Mouse (Mus musculus) regulatory T cell (primary cell): ENCODE measurements around the gene Osbpl10.

Experiments
- in situ Hi-C: fragments of 300-600 bp; cut with MboI, MseI; formaldehyde crosslinking; loops from one replicate; pipeline ENCODE4 v1.15.1; 2025; ENCODE audit warnings: high pct_unique_total_duplicates

The Osbpl10 gene

DNA sequence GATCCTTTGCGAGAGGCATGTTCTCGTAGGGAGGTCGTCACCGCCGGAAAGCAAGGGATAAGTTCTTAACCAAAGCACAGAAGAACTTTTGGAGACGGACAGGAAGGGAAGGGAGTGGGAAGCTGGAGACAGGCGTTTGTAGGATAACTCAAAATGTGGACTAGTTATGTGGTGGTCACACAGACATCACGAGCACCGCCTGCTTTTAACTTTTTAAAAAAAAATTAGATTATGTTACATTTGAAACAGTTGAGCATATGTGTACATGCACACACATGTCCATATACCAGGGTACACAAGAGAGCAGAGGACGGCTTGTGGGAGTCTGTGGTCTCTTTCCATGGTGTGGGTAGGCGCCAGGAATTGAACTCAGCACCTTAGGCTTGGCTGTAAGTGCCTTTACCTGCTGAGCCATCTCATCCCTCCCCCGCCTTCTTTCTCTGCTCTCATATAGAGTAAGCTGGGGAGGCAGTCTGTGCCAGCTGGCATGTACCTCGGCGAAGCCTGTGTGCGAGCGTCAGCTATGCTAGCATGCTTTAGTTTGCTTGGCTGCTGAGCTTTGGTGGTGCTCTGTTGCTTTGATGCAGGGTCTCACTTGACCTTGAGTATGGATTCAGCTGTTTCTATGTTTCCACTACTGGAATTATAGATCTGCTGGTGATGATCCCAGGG lies 4.5 kb downstream of the Osbpl10 start, which contains the start of gene Rps27rt:
Gene Rps27rt, minus strand, starts transcription at position 51 of the 672 bp plus-strand sequence.
- in situ Hi-C loops: no loop called here

DNA sequence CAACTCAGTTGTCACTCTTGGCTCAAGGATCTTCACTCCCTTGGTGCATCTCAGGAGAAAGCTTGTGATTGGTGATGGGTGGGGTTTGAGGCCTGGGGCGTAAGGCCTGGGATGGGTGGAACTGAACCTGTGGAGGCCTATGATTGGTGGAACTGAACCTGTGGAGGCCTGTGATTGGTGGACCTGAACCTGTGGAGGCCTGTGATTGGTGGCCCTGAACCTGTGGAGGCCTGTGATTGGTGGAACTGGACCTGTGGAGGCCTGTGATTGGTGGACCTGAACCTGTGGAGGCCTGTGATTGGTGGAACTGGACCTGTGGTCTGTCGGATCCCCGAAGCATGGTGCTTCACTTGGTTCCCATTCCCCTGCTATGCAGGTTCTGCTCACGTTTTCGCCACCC lies 7.4 kb downstream of the Osbpl10 start:
- in situ Hi-C loops: no loop called here

DNA sequence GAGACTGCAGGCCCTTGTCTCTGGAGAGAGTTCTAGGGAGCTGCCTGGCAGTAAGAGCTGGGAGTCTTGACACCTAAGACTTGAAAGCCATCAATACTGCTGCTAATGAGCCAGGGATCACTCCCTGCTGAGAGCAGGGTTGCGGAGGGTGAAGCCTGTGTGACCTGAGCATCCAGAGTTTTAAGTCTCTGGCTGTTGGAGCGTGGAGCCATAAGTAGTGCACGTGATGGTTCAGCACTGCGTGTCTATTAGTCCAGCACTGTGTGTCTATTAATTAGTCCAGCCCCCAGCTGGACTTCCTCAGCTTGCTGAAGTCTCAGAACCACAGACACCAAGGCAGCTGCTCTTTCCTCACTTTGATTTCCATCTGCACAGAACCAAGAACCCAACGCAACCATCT lies 8.0 kb downstream of the Osbpl10 start:
- in situ Hi-C loops: no loop called here

GRCm38 (mm10) chr9:114988029-114988428 lies 9.7 kb downstream of the Osbpl10 start:
- in situ Hi-C loops: no loop called here

- in situ Hi-C loops: no loop called here
Observed at GRCm38 (mm10) chr9:114988610-114989327, 10.4 kb downstream of the Osbpl10 start.

- in situ Hi-C loops: no loop called here
Observed at GRCm38 (mm10) chr9:114990421-114990820, 12.1 kb downstream of the Osbpl10 start.

GRCm38 (mm10) chr9:114992528-114992927 lies 14.2 kb downstream of the Osbpl10 start:
- in situ Hi-C loops: no loop called here

- in situ Hi-C loops: no loop called here
Observed at GRCm38 (mm10) chr9:114995250-114995649, 16.9 kb downstream of the Osbpl10 start.

GRCm38 (mm10) chr9:114995716-114996115 lies 17.3 kb downstream of the Osbpl10 start:
- in situ Hi-C loops: no loop called here

DNA sequence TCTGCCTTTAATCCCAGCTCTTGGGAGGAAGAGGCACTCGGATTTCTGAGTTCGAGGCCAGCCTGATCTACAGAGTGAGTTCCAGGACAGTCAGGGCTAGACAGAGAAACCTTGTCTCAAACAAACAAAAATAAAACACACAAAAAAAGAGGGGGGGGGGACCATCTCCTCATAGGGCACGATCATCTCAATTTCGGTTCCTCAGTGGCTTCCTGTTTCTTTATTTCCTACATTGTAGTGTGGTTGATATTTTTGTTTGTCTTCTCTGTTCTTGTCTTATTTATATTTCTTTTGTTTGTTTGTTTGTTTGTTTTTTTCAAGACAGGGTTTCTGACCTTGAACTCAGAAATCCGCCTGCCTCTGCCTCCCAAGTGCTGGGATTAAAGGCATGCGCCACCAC lies 18.1 kb downstream of the Osbpl10 start:
- in situ Hi-C loops: no loop called here

DNA sequence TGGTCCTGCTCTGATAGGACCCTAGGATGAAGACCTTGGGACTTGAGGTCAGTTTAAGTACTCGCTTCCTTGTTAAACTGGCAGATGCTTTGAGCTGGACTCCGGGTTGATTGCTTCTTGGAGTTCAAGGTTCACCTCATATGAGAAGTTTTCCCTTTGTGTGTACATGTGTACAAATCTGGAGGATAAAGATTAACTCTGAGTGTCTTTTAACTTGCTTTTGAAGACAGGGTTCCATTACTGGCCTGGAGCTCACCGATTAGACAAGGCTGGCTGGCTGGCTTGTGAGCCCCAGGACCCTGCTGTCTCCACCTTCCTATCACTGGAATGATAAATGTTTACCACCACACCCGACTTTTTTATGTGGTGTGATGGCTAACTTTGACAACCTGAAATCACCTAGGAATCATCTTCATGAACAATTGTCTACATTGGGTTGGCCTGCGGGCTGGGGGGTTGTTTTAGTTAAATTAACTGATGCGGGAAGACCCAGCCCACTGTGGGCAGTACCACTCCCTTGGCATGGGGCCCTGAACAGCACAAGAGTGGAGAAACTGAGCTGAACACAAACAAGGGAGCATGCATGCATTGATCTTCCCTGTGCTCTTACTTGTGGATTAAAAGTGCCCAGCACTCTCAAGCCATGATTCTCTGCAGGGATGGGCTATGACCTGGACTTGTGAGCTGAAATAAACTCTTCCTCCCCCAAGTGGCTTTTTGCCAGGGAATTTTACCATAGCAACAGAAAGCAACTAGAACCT lies 20.8 kb downstream of the Osbpl10 start:
- in situ Hi-C loops: no loop called here

DNA sequence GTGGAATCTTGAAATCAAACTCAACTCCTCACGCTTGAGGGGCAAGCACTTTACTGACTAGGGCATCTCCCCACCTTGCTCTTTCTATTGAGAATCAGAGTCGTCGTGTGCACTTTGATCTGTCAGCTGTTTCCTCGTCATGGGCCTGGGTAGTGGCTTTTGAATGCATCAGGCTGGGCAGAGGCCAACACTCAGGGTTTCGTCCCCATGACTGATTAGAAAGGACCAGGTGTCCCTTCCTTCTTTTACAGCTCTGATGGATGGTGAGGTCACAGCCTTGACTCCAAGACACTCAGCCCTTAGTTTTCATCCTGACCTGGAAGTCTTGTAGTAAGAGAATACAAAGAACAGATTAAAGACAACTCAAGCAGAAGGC lies 21.4 kb downstream of the Osbpl10 start:
- in situ Hi-C loops: loop anchor here (10.0 kb wide), 1 partner anchor 755 kb away; no protein-coding TSS in a partner anchor

DNA sequence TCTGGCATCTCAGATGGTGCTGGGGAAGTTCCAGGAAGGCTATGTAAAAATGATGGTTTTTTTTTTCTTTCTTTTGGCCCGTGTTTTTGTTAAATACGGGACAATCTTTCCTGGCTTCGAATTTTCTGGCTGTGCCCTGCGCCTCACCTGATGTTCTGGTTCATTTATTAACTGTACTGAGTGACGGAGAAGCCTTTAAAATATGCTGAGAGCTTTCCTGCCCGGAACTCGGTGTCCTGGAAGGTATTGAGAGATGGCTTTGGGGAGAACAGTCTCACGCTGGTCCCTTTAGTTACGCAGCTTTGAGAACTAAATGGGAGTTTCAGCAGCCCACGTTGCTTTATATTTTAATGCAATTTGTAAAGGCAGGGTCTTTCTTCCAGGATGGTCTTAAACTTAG lies 27.1 kb downstream of the Osbpl10 start:
- in situ Hi-C loops: loop anchor here (10.0 kb wide), 1 partner anchor 749 kb away; no protein-coding TSS in a partner anchor

DNA sequence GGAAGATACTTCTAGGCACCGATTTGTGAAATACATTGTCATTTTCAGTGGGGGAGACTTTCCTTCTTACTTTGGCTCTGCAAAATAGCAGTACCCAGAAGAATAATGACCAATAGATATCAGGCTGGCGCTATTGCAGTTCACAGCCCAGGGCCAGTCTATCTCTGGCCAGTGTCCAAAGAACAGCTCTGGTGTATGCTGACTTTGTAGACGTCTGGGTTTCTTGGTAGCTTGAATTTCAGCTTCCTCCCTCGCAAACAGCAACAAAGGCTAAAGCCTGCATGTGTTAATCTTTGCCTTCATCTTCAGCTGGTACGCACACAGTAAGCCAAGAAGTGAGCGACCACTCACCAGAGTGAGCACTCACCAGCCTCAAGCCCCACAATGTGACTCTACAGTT lies 29.4 kb downstream of the Osbpl10 start:
- in situ Hi-C loops: loop anchor here (10.0 kb wide), 1 partner anchor 747 kb away; no protein-coding TSS in a partner anchor

- in situ Hi-C loops: loop anchor here (10.0 kb wide), 1 partner anchor 747 kb away; no protein-coding TSS in a partner anchor
Observed at GRCm38 (mm10) chr9:115008194-115008593, 29.8 kb downstream of the Osbpl10 start.

DNA sequence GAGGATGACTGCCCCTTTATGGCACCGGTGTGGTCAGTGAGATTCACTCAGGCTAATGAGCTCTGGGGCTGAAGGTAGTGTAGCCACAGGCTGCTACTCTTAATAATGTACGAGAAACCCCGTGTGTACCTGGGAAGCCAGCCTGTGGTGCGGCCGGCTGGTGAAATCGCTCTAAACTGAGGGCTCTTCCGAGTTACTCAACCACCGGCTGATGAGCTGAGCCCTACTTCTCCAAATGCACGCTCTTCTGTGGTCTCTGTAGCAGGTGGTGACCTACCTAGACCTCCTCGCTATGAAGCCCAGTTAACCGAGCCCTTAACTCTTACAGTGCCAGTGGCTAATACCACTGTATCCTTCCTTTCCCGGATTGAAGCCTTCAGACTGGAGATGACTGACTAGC lies 34.0 kb downstream of the Osbpl10 start:
- in situ Hi-C loops: no loop called here

GRCm38 (mm10) chr9:115020141-115020540 lies 41.8 kb downstream of the Osbpl10 start:
- in situ Hi-C loops: no loop called here

GRCm38 (mm10) chr9:115021419-115021818 lies 43.0 kb downstream of the Osbpl10 start:
- in situ Hi-C loops: no loop called here

- in situ Hi-C loops: no loop called here
Observed at GRCm38 (mm10) chr9:115023137-115023536, 44.8 kb downstream of the Osbpl10 start.

- in situ Hi-C loops: no loop called here
Observed at GRCm38 (mm10) chr9:115023708-115024383, 45.5 kb downstream of the Osbpl10 start.

DNA sequence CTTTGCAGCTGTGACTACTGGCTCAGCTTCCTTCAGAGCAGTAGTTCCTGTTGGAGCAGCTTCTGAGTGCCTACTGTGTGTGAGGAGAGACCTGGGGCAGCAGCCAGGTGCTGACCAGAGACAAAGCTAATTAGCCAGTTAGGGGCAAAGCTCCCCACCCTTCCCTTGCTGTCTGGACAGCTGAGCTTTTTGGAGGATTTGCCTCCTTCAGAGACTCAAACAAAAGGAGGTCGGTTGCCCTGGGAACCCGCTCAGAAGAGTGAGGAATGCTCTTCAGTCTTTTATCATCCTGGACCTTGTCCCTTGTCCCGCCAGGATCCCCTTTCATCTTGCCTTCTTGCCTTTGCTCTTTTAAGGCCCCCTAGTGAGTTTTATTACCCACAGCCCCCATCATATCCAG lies 50.9 kb downstream of the Osbpl10 start:
- in situ Hi-C loops: no loop called here

DNA sequence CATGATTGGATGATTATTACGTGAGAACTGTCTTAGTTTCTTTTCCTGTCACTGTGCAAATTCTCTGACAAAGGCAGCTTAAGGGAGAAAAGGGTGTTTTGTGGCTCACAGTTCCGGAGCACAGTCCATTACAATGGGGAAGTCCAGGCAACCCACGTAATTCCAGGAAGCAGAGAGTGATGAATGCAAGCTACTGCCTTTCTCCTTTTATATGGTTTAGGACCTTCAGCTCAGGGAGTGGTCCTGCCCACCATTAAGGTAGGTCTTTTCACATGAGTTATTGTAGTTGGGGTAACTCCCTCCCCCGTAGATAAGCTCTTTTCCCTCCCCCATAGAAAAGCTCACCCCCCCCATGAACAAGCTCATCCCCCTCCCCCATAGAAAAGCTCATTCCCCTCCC lies 52.2 kb downstream of the Osbpl10 start:
- in situ Hi-C loops: no loop called here
